Mouse (Mus musculus): ENCODE data around the gene Faap100. TPM values are rescaled to one million over a fixed set of nuclear protein-coding genes. Genes with fewer than 3 reads are reported as not detected.

The Faap100 gene
- polyA plus RNA-seq, 1 experiment: 49.2 TPM

DNA sequence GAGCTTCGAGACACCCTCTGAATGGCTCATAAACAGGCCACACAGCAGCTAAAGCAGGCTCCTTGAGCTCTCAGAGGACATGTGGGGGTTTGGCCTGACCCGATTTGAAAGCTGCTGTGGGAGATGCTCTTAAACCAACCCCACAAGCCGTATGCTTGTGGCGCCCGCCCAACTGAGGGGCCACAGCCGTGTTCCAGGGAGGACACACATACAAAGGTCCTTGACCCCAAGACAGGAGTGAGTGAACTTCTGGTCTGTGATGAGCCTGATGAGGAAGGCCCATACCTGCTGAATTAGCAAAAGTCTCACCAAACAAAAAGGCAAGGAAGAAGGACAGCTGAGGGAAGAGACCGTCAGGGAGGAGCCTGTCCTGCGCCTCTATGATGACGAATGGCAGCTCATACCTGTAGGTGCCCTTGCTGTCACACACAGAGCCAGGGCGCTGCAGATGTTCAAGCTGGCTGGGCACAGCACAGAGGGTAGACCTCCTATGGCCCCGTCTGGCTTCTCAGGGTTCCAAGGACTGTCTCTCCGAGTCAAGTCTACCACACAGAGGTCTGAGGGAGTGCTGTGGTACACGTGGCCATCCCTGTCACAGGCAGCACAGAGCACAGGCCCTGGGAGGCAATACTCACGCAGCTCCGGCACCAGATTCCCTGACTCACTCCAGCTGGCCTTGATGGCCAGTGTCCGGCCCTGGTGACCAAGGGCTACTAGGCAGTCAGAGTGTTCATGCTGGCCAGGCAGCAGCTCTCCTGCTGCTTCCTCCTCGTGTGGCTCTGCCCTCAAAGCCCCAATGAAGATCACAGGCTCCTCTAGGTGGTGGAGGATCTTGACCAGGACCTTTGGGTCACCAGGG, 2.0 kb downstream of the Faap100 start:
- Histone ChIP-seq H3K4me3 (ENCODE audit: low read depth, low read length) (no peak overlapping the region), H3K4me1 (ENCODE audit: control insufficient read depth, insufficient read depth, insufficient read length, low read length) (peaks cover 8% of the 10 kb centered on the region), H3K36me3 (ENCODE audit: control insufficient read depth, insufficient read depth, low read length) (peaks cover 28% of the 10 kb centered on the region), H3K27ac (ENCODE audit: insufficient read depth, low read depth, low read length) (no peak overlapping the region), H3K27me3 (ENCODE audit: control insufficient read depth, insufficient read depth, low read length) (no peaks in the 10 kb centered on the region)
- 93% methylated on average over 17 of the region's 17 CpGs for WGBS
- TF ChIP-seq CTCF (IDR thresholded peaks at IDR 0.05; ENCODE audit: extremely low read depth, insufficient read length, insufficient replicate concordance, low read depth, low read length) (no peak), POLR2A (IDR thresholded peaks at IDR 0.05; ENCODE audit: low read depth, low read length) (no peak)

DNA sequence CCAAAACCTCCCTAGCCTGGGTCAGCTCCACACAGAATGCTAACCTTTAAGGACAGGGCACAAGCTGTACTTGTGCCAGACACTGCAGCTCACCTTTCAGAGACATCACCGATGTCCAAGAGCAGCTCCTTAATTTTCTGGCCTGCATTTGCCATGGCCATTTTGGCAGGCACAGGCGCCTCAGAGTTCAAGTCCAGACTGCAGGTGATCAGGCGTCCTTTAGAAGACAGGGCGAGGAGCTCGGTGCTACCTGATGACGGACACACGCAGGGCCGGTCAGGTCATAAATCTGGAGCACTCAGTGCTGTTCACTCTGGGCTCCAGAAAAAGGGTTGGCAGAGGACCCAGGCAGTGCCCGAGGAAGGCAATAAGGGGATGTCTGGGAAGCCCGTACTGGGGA, 3.2 kb downstream of the Faap100 start:
- Histone ChIP-seq H3K4me3 (ENCODE audit: low read depth, low read length) (no peak overlapping the region), H3K27ac (ENCODE audit: insufficient read depth, low read depth, low read length) (no peak overlapping the region), H3K36me3 (ENCODE audit: control insufficient read depth, insufficient read depth, low read length) (peaks cover 26% of the 10 kb centered on the region), H3K4me1 (ENCODE audit: control insufficient read depth, insufficient read depth, insufficient read length, low read length) (peaks cover 8% of the 10 kb centered on the region), H3K27me3 (ENCODE audit: control insufficient read depth, insufficient read depth, low read length) (no peaks in the 10 kb centered on the region)
- no peak for TF ChIP-seq CTCF (IDR thresholded peaks at IDR 0.05; ENCODE audit: extremely low read depth, insufficient read length, insufficient replicate concordance, low read depth, low read length)
- no peak for TF ChIP-seq POLR2A (IDR thresholded peaks at IDR 0.05; ENCODE audit: low read depth, low read length)
- 93% methylated on average over 10 of the region's 10 CpGs for WGBS

DNA sequence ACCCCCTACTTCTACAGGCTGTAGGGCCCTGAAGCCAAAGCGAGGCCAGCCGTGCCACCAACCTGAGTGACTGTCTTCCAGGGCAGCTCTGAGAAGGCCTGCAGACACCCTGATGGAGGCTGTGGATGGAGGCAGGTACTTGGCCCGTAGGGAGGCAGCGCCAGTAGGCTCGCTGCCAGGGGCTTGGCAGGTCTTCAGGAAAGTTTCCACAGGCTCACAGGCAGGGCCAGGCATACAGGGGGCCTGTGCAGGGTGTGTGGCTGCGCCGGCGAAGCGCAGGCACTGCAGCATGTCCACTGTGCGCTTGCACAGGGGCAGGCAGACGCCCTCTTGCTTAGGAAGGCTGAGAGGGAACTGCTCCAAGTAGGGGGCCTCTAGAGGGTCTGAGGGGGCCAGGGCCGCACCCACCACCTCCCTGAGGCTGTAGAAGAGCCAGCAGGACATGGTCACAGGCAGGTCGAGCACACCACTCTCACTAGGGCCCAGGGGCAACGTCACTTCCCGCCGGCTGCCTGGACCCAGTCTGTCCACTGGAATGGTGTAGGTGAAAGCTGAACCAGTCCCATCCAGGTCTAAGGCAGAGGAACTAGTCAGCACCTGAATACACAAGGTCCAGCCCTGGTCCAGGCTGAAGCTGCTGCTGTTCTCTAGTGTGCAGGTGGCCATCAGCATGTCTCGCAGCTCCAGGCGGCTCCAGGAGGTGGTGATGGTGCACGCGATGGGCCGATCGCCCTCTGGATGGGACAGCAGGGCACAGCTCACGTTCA, 4.6 kb downstream of the Faap100 start:
- Histone ChIP-seq H3K27ac (ENCODE audit: insufficient read depth, low read depth, low read length) (no peak overlapping the region), H3K27me3 (ENCODE audit: control insufficient read depth, insufficient read depth, low read length) (no peaks in the 10 kb centered on the region), H3K36me3 (ENCODE audit: control insufficient read depth, insufficient read depth, low read length) (peaks cover 26% of the 10 kb centered on the region)

DNA sequence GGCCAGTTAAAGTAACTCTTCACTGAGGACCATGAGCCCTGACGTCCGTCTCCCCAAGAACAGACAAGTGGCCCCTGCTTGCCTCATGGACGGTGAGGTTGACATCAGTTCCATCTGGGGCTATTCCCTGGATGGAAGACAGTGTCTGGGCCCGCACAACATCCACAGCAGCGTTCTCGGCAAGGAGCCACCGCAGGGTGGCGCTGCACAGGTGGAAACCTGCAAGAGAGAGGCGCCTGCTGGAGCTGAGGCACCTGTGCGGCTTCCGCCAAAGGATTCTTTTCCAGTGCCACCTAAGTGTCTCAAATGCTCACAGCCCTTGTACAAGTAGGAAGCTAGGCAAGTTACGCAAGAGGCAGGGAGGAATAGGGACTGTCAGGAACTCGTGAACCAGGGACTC, 5.5 kb downstream of the Faap100 start:
- H3K4me1 ChIP-seq (ENCODE audit: control insufficient read depth, insufficient read depth, insufficient read length, low read length): peaks cover 10% of the 10 kb centered on the region
- H3K27me3 ChIP-seq (ENCODE audit: control insufficient read depth, insufficient read depth, low read length): no peaks in the 10 kb centered on the region
- no peak overlapping the region for H3K27ac ChIP-seq (ENCODE audit: insufficient read depth, low read depth, low read length)
- WGBS: 72% methylated on average over 13 of the region's 13 CpGs
- no peak overlapping the region for H3K4me3 ChIP-seq (ENCODE audit: low read depth, low read length)
- peaks cover 26% of the 10 kb centered on the region for H3K36me3 ChIP-seq (ENCODE audit: control insufficient read depth, insufficient read depth, low read length)
- TF ChIP-seq CTCF (IDR thresholded peaks at IDR 0.05; ENCODE audit: extremely low read depth, insufficient read length, insufficient replicate concordance, low read depth, low read length) (0 out of 2 replicates have a peak, but pooled peaks have one; percentile 13), POLR2A (IDR thresholded peaks at IDR 0.05; ENCODE audit: low read depth, low read length) (no peak)

More for the DNA sequence above, 4.6 kb downstream of the Faap100 start:
- 79% methylated on average over 23 of the region's 23 CpGs for WGBS
- TF ChIP-seq POLR2A (IDR thresholded peaks at IDR 0.05; ENCODE audit: low read depth, low read length) (no peak), CTCF (IDR thresholded peaks at IDR 0.05; ENCODE audit: extremely low read depth, insufficient read length, insufficient replicate concordance, low read depth, low read length) (no peak)
- Histone ChIP-seq H3K4me3 (ENCODE audit: low read depth, low read length) (no peak overlapping the region), H3K4me1 (ENCODE audit: control insufficient read depth, insufficient read depth, insufficient read length, low read length) (peaks cover 13% of the 10 kb centered on the region)

DNA sequence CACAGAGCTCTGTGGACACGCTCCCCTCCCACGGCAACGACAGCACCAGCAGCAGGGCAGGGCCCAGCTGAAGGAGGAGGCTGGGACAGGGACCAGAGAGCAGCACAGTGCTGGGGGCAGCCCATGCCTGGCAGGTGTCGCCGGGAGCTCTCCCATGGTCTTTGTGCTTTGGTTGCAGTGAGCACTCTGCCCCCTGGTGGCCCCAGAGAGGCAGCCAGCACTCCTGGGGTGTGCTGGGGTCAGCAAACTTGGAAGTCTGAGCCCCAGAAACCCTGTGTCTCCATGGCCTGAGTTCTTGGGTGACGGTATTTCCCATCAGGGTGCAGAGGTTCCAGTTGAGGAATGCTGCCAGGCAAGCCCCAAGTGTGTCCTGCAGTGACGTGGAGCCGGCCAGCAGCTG, 8.9 kb downstream of the Faap100 start:
- WGBS: 23% methylated on average over 8 of the region's 8 CpGs
- TF ChIP-seq POLR2A (IDR thresholded peaks at IDR 0.05; ENCODE audit: low read depth, low read length): no peak
- TF ChIP-seq CTCF (IDR thresholded peaks at IDR 0.05; ENCODE audit: extremely low read depth, insufficient read length, insufficient replicate concordance, low read depth, low read length): peak; percentile 73
- H3K36me3 ChIP-seq (ENCODE audit: control insufficient read depth, insufficient read depth, low read length): peaks cover 18% of the 10 kb centered on the region
- H3K27ac ChIP-seq (ENCODE audit: insufficient read depth, low read depth, low read length): no peak overlapping the region
- no peak overlapping the region for H3K4me3 ChIP-seq (ENCODE audit: low read depth, low read length)
- no peaks in the 10 kb centered on the region for H3K27me3 ChIP-seq (ENCODE audit: control insufficient read depth, insufficient read depth, low read length)
- H3K4me1 ChIP-seq (ENCODE audit: control insufficient read depth, insufficient read depth, insufficient read length, low read length): peaks cover 5% of the 10 kb centered on the region

DNA sequence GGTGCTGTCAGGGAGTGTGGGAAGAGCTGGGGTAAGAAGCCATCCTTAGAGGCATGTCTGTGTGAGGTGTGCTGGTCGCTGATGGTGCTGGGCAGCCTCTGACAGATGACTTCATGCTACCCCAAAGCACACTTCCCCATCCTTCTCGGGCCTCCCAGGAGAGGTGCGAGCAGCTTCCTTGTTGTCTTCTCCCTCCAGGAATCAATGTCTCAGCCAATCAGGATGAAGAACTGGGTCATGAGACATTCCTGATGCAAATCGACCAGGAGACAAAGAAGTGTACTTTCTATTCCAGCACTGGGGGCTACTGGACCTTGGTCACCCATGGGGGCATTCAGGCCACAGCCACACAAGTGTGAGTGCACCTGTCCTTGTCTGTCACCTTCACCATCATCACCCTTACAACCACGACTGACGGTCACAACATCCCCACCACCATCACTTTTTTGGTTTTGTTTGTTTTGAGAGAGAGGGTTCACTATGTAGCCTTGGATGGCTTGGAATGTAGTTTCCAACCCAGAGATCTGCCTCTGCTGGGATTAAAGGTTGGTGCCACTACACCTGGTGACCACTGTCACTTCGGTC, 12.0 kb downstream of the Faap100 start:
- Histone ChIP-seq H3K36me3 (ENCODE audit: control insufficient read depth, insufficient read depth, low read length) (0 out of 2 replicates have a peak, but pooled peaks cover 3% of the 10 kb centered on the region), H3K4me3 (ENCODE audit: low read depth, low read length) (no peak overlapping the region), H3K27ac (ENCODE audit: insufficient read depth, low read depth, low read length) (no peak overlapping the region), H3K4me1 (ENCODE audit: control insufficient read depth, insufficient read depth, insufficient read length, low read length) (peaks cover 5% of the 10 kb centered on the region), H3K27me3 (ENCODE audit: control insufficient read depth, insufficient read depth, low read length) (no peaks in the 10 kb centered on the region)
- TF ChIP-seq CTCF (IDR thresholded peaks at IDR 0.05; ENCODE audit: extremely low read depth, insufficient read length, insufficient replicate concordance, low read depth, low read length) (no peak), POLR2A (IDR thresholded peaks at IDR 0.05; ENCODE audit: low read depth, low read length) (no peak)
- WGBS: 35% methylated on average over 7 of the region's 7 CpGs

All from small intestine, adult 2 months (tissue).